Mouse (Mus musculus) C2C12 (cell line): ENCODE results near the gene B4galt1.

Experiments
- CTCF ChIP-seq: IDR thresholded peaks from one replicate; pipeline ENCODE4 v1.5.1; 2011; ENCODE audit not compliant: control insufficient read depth, insufficient read depth, insufficient read length
- USF1 ChIP-seq: IDR thresholded peaks from one replicate; pipeline ENCODE4 v1.6.1; 2011; ENCODE audit warnings: low read depth, mild to moderate bottlenecking, control low read depth, moderate library complexity

DNA sequence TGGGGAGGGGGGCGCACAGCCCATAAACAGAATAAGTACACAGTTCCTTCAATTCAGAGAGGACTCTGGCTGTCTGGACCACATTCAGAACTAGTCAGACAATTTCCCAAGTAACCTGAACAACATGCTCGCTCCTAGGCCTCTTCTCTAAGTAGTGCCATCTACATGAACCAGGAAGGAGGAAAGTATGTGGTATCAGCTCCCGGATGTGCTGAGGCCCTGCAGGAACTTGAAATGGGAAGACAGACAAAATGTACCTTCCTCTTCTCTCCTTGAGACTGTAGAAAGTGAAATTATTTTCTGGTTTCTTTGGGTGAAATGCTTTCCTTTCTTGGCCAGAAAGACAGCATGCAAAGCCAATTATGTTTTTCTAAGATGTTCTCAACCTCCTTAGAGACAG is 38.7 kb downstream of the B4galt1 start:
- TF ChIP-seq CTCF (no peak), USF1 (no peak)
